Mouse (Mus musculus) mature B cell (primary cell): ENCODE results near the gene Sprtn.

Experiments used
- in situ Hi-C: fragments of 300-500 bp; cut with MboI; formaldehyde crosslinking; loops from 2 replicates; pipeline ENCODE4 v1.14.3; 2019

The Sprtn gene

GRCm38 (mm10) chr8:124903198-124903597 lies 5.5 kb downstream of the Sprtn start:
- in situ Hi-C loops = no loop called here

- in situ Hi-C loops = no loop called here
Observed at GRCm38 (mm10) chr8:124905482-124905881, 7.8 kb downstream of the Sprtn start.

GRCm38 (mm10) chr8:124909936-124910335 lies 12.2 kb downstream of the Sprtn start:
- in situ Hi-C loops = no loop called here

GRCm38 (mm10) chr8:124910349-124910748 lies 12.7 kb downstream of the Sprtn start:
- in situ Hi-C loops = no loop called here

GRCm38 (mm10) chr8:124911938-124912872 lies 14.5 kb downstream of the Sprtn start:
- in situ Hi-C loops = no loop called here

- in situ Hi-C loops = no loop called here
Observed at GRCm38 (mm10) chr8:124914061-124914460, 16.4 kb downstream of the Sprtn start.

GRCm38 (mm10) chr8:124917741-124918484 lies 20.2 kb downstream of the Sprtn start:
- in situ Hi-C loops = no loop called here

GRCm38 (mm10) chr8:124921369-124922279 lies 23.9 kb downstream of the Sprtn start:
- in situ Hi-C loops = no loop called here

- in situ Hi-C loops = no loop called here
Observed at GRCm38 (mm10) chr8:124922490-124923089, 24.9 kb downstream of the Sprtn start.

- in situ Hi-C loops = no loop called here
Observed at GRCm38 (mm10) chr8:124923971-124924652, 26.4 kb downstream of the Sprtn start.

- in situ Hi-C loops = no loop called here
Observed at GRCm38 (mm10) chr8:124925544-124926266, 28.0 kb downstream of the Sprtn start.

- in situ Hi-C loops = no loop called here
Observed at GRCm38 (mm10) chr8:124926351-124926771, 28.7 kb downstream of the Sprtn start.

GRCm38 (mm10) chr8:124929006-124929405 lies 31.3 kb downstream of the Sprtn start:
- in situ Hi-C loops = no loop called here

GRCm38 (mm10) chr8:124930086-124930485 lies 32.4 kb downstream of the Sprtn start:
- in situ Hi-C loops = no loop called here

GRCm38 (mm10) chr8:124930649-124931048 lies 33.0 kb downstream of the Sprtn start:
- in situ Hi-C loops = no loop called here

GRCm38 (mm10) chr8:124932435-124932834 lies 34.7 kb downstream of the Sprtn start:
- in situ Hi-C loops = no loop called here

GRCm38 (mm10) chr8:124935116-124935515 lies 37.4 kb downstream of the Sprtn start:
- in situ Hi-C loops = no loop called here

GRCm38 (mm10) chr8:124936699-124937098 lies 39.0 kb downstream of the Sprtn start:
- in situ Hi-C loops = no loop called here

GRCm38 (mm10) chr8:124937293-124937692 lies 39.6 kb downstream of the Sprtn start:
- in situ Hi-C loops = no loop called here

GRCm38 (mm10) chr8:124943801-124944200 lies 46.1 kb downstream of the Sprtn start:
- in situ Hi-C loops = no loop called here
